ENCODE assay signal across 22 mouse cellular contexts in genomic region chr17:11736531-11736930, GRCm38 (mm10).
"Had no signal": no experiment of that assay in that cellular context is flagged by ENCODE, and none has a peak within 500 bp of the region (broad histone marks: within the 10 kb centered on the region; RNA-seq: fewer than 3 reads in every experiment).

No protein-coding gene starts in this region.

- H3K9me3 ChIP-seq: heart, embryonic 10.5 days; heart, embryonic 12.5 days; hindbrain, embryonic 13.5 days; hindbrain, embryonic 15.5 days; kidney, embryonic 15.5 days; limb, embryonic 10.5 days; limb, embryonic 12.5 days had no signal

- H3K9ac ChIP-seq: heart, embryonic 12.5 days; hindbrain, embryonic 13.5 days; hindbrain, embryonic 15.5 days; kidney, embryonic 15.5 days; limb, embryonic 12.5 days had no signal

- H3K27me3 ChIP-seq: heart, embryonic 12.5 days; hindbrain, embryonic 13.5 days; hindbrain, embryonic 15.5 days; kidney, embryonic 15.5 days; limb, embryonic 12.5 days had no signal

- H3K36me3 ChIP-seq: heart, embryonic 10.5 days; heart, embryonic 12.5 days; hindbrain, embryonic 13.5 days; hindbrain, embryonic 15.5 days; kidney, embryonic 15.5 days; limb, embryonic 10.5 days; limb, embryonic 12.5 days had no signal

- H3K27ac ChIP-seq: heart, embryonic 10.5 days; hindbrain, embryonic 13.5 days; hindbrain, embryonic 15.5 days; hindbrain, postnatal 0 days; kidney, embryonic 15.5 days; kidney, postnatal 0 days; left cerebral cortex, adult 2 months; limb, embryonic 10.5 days; limb, embryonic 12.5 days had no signal

- H3K4me2 ChIP-seq: heart, embryonic 12.5 days; hindbrain, embryonic 13.5 days; hindbrain, embryonic 15.5 days; kidney, embryonic 15.5 days; limb, embryonic 12.5 days; liver, embryonic 11.5 days had no signal

- H3K4me1 ChIP-seq: hindbrain, embryonic 15.5 days; kidney, embryonic 15.5 days; limb, embryonic 10.5 days; limb, embryonic 12.5 days had no signal

- ATAC-seq: hindbrain, postnatal 0 days; intestine, embryonic 16.5 days had no signal

- DNase-seq: gastrocnemius, postnatal 14 days; gastrocnemius, postnatal 36 days; heart, adult 18-20 months; heart, postnatal 36 days; kidney, adult 11 months; kidney, adult 2 months; kidney, adult 9 months; kidney, postnatal 14 days; kidney, postnatal 36 days; liver had no signal

- H3K4me3 ChIP-seq: heart, embryonic 10.5 days; heart, embryonic 12.5 days; hindbrain, embryonic 13.5 days; hindbrain, embryonic 15.5 days; kidney, embryonic 15.5 days; left cerebral cortex, adult 2 months; limb, embryonic 10.5 days; limb, embryonic 12.5 days had no signal
